ENCODE assay signal across 24 mouse cellular contexts in the genomic region with DNA sequence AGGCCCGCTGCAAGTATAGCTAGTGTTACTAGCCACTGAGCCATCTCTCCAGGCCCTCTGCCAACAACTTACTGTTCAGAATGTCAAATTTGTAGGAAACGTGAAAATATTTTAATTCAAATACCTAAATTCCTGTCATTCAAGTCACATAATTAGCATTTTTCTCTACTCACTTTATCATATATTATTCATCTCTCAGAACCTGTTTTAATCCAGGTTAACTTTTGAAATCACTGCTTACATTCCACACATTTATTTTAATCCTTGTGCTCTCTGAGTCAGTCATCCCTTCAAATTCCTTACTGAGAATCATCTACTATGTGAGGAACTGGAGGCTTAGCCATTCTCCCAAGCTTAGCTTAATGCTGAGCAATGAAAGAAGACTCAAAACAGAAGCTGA. TPM values are rescaled to one million over a fixed set of nuclear protein-coding genes. Genes with fewer than 3 reads are reported as not detected.
DNase-seq lines count a peak whose midpoint lies in the region; ATAC-seq and TF ChIP-seq lines count a peak whose summit lies in the region.
"Had no signal": no experiment of that assay in that cellular context is flagged by ENCODE, and none has a peak within 500 bp of the region (broad histone marks: within the 10 kb centered on the region; RNA-seq: fewer than 3 reads in every experiment).

No protein-coding gene starts in this region.

- H3K4me2 ChIP-seq in forebrain, embryonic 14.5 days (ENCODE audit: low read length): no peak overlapping the region
- no peak overlapping the region for H3K4me2 ChIP-seq in liver, embryonic 12.5 days

- no peak for TF ChIP-seq POLR2A in embryonic fibroblast, embryonic 13.5 days (IDR thresholded peaks at IDR 0.05; ENCODE audit: low read depth, low read length)

- peak overlapping the region; percentile 25; the same call in 1 of the 2 replicates for H3K27ac ChIP-seq in embryonic fibroblast, embryonic 13.5 days (ENCODE audit: insufficient read depth, low read length)
- no peak overlapping the region for H3K27ac ChIP-seq in forebrain, embryonic 14.5 days (ENCODE audit: low read depth, low read length)
- no peak overlapping the region for H3K27ac ChIP-seq in liver, embryonic 12.5 days

- in situ Hi-C loops in Patski (cut with MboI; ENCODE audit: low pct_unique_long_range_greater_than_20kb): no loop called here

- TF ChIP-seq CTCF in Patski (IDR thresholded peaks at IDR 0.05): no peak
- TF ChIP-seq CTCF in embryonic fibroblast, embryonic 13.5 days (IDR thresholded peaks at IDR 0.05; ENCODE audit: borderline replicate concordance, insufficient read depth, low read length): no peak

- POLR2A ChIA-PET in Patski (lab: Charles Lee): interaction anchor here (0.8 kb wide), 1 partner anchor 597 kb away, joined by 3 read pairs; the partner anchor contains the start of gene E130114P18Rik

- no peak overlapping the region for H3K4me3 ChIP-seq in embryonic fibroblast, embryonic 13.5 days (ENCODE audit: insufficient read depth, low read length)
- no peak overlapping the region for H3K4me3 ChIP-seq in forebrain, embryonic 14.5 days (ENCODE audit: low read depth, low read length)
- H3K4me3 ChIP-seq in liver, embryonic 12.5 days: no peak overlapping the region

- no peaks in the 10 kb centered on the region for H3K27me3 ChIP-seq in Patski
- no peaks in the 10 kb centered on the region for H3K27me3 ChIP-seq in forebrain, embryonic 14.5 days (replicated peaks; ENCODE audit: control insufficient read depth, insufficient read depth, low read length)
- no peaks in the 10 kb centered on the region for H3K27me3 ChIP-seq in liver, embryonic 12.5 days (replicated peaks)
- H3K27me3 ChIP-seq: CH12.LX had no signal

- peak; percentile 87 for ATAC-seq in Patski
- ATAC-seq in forebrain, embryonic 14.5 days: no peak
- no peak for ATAC-seq in liver, embryonic 12.5 days
- ATAC-seq: activated CD4-positive, CD25-positive, alpha-beta regulatory T cell, adult 4 months; CD4-positive, CD25-positive, alpha-beta regulatory T cell, adult 4 months had no signal

- H3K36me3 ChIP-seq in forebrain, embryonic 14.5 days (ENCODE audit: control insufficient read depth, insufficient read depth, low read length): no peaks in the 10 kb centered on the region
- H3K36me3 ChIP-seq in liver, embryonic 12.5 days: no peaks in the 10 kb centered on the region
- H3K36me3 ChIP-seq: G1E had no signal

- peak; percentile 66 for DNase-seq in Muller cell, postnatal 12 days (ENCODE audit: inconsistent ontology term)
- peak; percentile 58 for DNase-seq in Patski (ENCODE audit: low read depth, low spot score)
- no peak for DNase-seq in forebrain, embryonic 14.5 days (ENCODE audit: low spot score)
- no peak for DNase-seq in thymus, postnatal 10 days (ENCODE audit: low spot score in 2 of 2)
- DNase-seq: adrenal gland, adult 2 months; adrenal gland, adult 8-10 months; adrenal gland, postnatal 10 days; adrenal gland, postnatal 14 days; adrenal gland, postnatal 25 days; adrenal gland, postnatal 36 days; B cell, adult 2 months; cerebellum, adult 11 months; cerebellum, adult 11-12 months; cerebellum, adult 18-20 months; cerebellum, adult 2 months; cerebellum, adult 8-10 months had no signal

- CTCF ChIA-PET in Patski (lab: Charles Lee): interaction anchor here (1.1 to 1.8 kb wide), 3 partner anchors 34 to 82 kb away, joined by 3 to 4 read pairs (median 3); no protein-coding TSS in a partner anchor

- H3K9me3 ChIP-seq in forebrain, embryonic 14.5 days (replicated peaks; ENCODE audit: control insufficient read depth, low read length): no peaks in the 10 kb centered on the region
- H3K9me3 ChIP-seq in liver, embryonic 12.5 days (replicated peaks): no peaks in the 10 kb centered on the region

- H3K9ac ChIP-seq in forebrain, embryonic 14.5 days (ENCODE audit: low read length): no peak overlapping the region
- H3K9ac ChIP-seq in liver, embryonic 12.5 days: no peak overlapping the region

- H3K4me1 ChIP-seq in embryonic fibroblast, embryonic 13.5 days (ENCODE audit: control insufficient read depth, insufficient read depth, low read length): no peaks in the 10 kb centered on the region
- H3K4me1 ChIP-seq in forebrain, embryonic 14.5 days (ENCODE audit: control insufficient read depth, insufficient read depth, low read length): no peaks in the 10 kb centered on the region
- H3K4me1 ChIP-seq in liver, embryonic 12.5 days: no peaks in the 10 kb centered on the region

- 80% methylated on average over 2 of the region's 2 CpGs for WGBS in forebrain, embryonic 14.5 days
- 53% methylated on average over 2 of the region's 2 CpGs for WGBS in liver, embryonic 12.5 days (ENCODE audit: insufficient replicate concordance)

RNA-seq across cellular contexts. Expression of gene Gm10192, which starts 2.6 kb away (rescaled TPM):
- not detected for polyA plus RNA-seq in Patski (2021)
- polyA plus RNA-seq in embryonic fibroblast, embryonic 13.5 days (2011; ENCODE audit: insufficient read length, low read depth, missing spikeins): not detected in 2 replicates
- polyA plus RNA-seq in forebrain, embryonic 14.5 days (2014; fragmentation: Nextera tagmentation; extraction: Ambion mirVana): not detected in 2 replicates
- not detected in 2 replicates for polyA plus RNA-seq in liver, embryonic 12.5 days (2016; fragmentation: Nextera tagmentation; extraction: Ambion mirVana)
- polyA plus RNA-seq: activated CD4-positive, CD25-positive, alpha-beta regulatory T cell, adult 4 months; adrenal gland, adult 2 months; brain, embryonic 14.5 days; C2C12; CD4-positive, CD25-positive, alpha-beta regulatory T cell, adult 4 months; cerebellum, adult 2 months; G1E had no signal

Comparison
In these comparisons a context has a peak if more than half of its experiments do, and no peak if none do; other contexts are left out.
1. DNase-seq: peak in Muller cell, postnatal 12 days (single experiment) and Patski (single experiment); none in forebrain, embryonic 14.5 days (single experiment) and thymus, postnatal 10 days (0 of 2).